Mouse (Mus musculus) hindbrain, embryonic 10.5 days (tissue): ENCODE data around the gene Odf2. TPM values are rescaled to one million over a fixed set of nuclear protein-coding genes. Genes with fewer than 3 reads are reported as not detected.

ENCODE experiments used
- DNase-seq: peaks from one replicate; pipeline ENCODE4 v3.0.0-alpha.2; 2017; ENCODE audit warnings: low spot score
- H3K27ac ChIP-seq: fragments of 300-500 bp; sonication (generic); 2 replicates; pipeline ENCODE4 v1.5.1; 2016; ENCODE audit warnings: mild to moderate bottlenecking, moderate library complexity
- H3K27me3 ChIP-seq: fragments of 300-500 bp; sonication (generic); 2 replicates; pipeline ENCODE4 v1.6.1; 2016; ENCODE audit warnings: mild to moderate bottlenecking; ENCODE audit not compliant: poor library complexity, insufficient read depth, severe bottlenecking
- H3K36me3 ChIP-seq: fragments of 300-500 bp; sonication (generic); 2 replicates; pipeline ENCODE4 v1.6.1; 2016; ENCODE audit warnings: mild to moderate bottlenecking, moderate library complexity
- H3K4me1 ChIP-seq: fragments of 300-500 bp; sonication (generic); replicated peaks from 2 replicates; pipeline ENCODE4 v1.6.1; 2016; ENCODE audit warnings: mild to moderate bottlenecking
- H3K4me3 ChIP-seq: fragments of 300-500 bp; sonication (generic); 2 replicates; pipeline ENCODE4 v1.5.1; 2016; ENCODE audit warnings: mild to moderate bottlenecking, moderate library complexity
- H3K9me3 ChIP-seq: fragments of 300-500 bp; sonication (generic); 2 replicates; pipeline ENCODE4 v1.6.1; 2016; ENCODE audit warnings: mild to moderate bottlenecking, moderate library complexity
- WGBS: fragments of 180-500 bp; shearing (Covaris S2); methylation state at CpG from one replicate; pipeline ENCODE4 v1.1.7; 2016; 5-methylcytosine and 5-hydroxymethylcytosine counted together
- polyA plus RNA-seq: library from polyadenylated mRNA; unstranded; fragments of >200 nt; fragmentation: Nextera tagmentation; extraction: Ambion mirVana; gene quantifications from 2 replicates; pipeline ENCODE4 v1.2.1, GENCODE M21; 2016

Odf2 gene
- polyA plus RNA-seq, 1 experiment from 2014 or later, result 111 TPM

- Histone ChIP-seq H3K36me3 (peaks cover 29% of the 10 kb centered on the region), H3K27ac (peak overlapping the region; percentile 97), H3K4me1 (peaks cover 39% of the 10 kb centered on the region), H3K9me3 (no peaks in the 10 kb centered on the region), H3K27me3 (no peaks in the 10 kb centered on the region), H3K4me3 (peak overlapping the region; percentile 96)
- WGBS, result under 1% methylated on average over 41 of the region's 41 CpGs
- peak; percentile 49 for DNase-seq
Observed at GRCm38 (mm10) chr2:29965906-29966305, 76.9 kb downstream of the Odf2 start.

GRCm38 (mm10) chr2:29966826-29967225 is 77.8 kb downstream of the Odf2 start:
- no peak for DNase-seq
- H3K4me1 ChIP-seq, result peaks cover 41% of the 10 kb centered on the region
- no peaks in the 10 kb centered on the region for H3K9me3 ChIP-seq
- 80% methylated on average over 2 of the region's 2 CpGs for WGBS
- peaks cover 29% of the 10 kb centered on the region for H3K36me3 ChIP-seq
- no peak overlapping the region for H3K27ac ChIP-seq
- peak overlapping the region; percentile 96 for H3K4me3 ChIP-seq
- H3K27me3 ChIP-seq, result no peaks in the 10 kb centered on the region

GRCm38 (mm10) chr2:29967768-29968167 is 78.7 kb downstream of the Odf2 start:
- H3K27me3 ChIP-seq, result no peaks in the 10 kb centered on the region
- no peak for DNase-seq
- peaks cover 34% of the 10 kb centered on the region for H3K36me3 ChIP-seq
- WGBS, result 68% methylated on average over 5 of the region's 5 CpGs
- peaks cover 47% of the 10 kb centered on the region for H3K4me1 ChIP-seq
- no peaks in the 10 kb centered on the region for H3K9me3 ChIP-seq
- H3K27ac ChIP-seq, result no peak overlapping the region; the same call in 1 of the 2 replicates
- H3K4me3 ChIP-seq, result peak overlapping the region; percentile 96

GRCm38 (mm10) chr2:29968638-29969037 is 79.6 kb downstream of the Odf2 start:
- peaks cover 50% of the 10 kb centered on the region for H3K4me1 ChIP-seq
- H3K4me3 ChIP-seq, result no peak overlapping the region
- 82% methylated on average over 5 of the region's 5 CpGs for WGBS
- H3K27ac ChIP-seq, result no peak overlapping the region
- no peak for DNase-seq
- H3K9me3 ChIP-seq, result no peaks in the 10 kb centered on the region
- no peaks in the 10 kb centered on the region for H3K27me3 ChIP-seq
- peaks cover 37% of the 10 kb centered on the region for H3K36me3 ChIP-seq

- Histone ChIP-seq H3K9me3 (no peaks in the 10 kb centered on the region), H3K36me3 (peaks cover 50% of the 10 kb centered on the region), H3K27me3 (no peaks in the 10 kb centered on the region), H3K4me1 (peaks cover 34% of the 10 kb centered on the region), H3K4me3 (no peak overlapping the region), H3K27ac (no peak overlapping the region)
- no peak for DNase-seq
- 89% methylated on average over 9 of the region's 9 CpGs for WGBS
Observed at GRCm38 (mm10) chr2:29971838-29972635, 83.0 kb downstream of the Odf2 start.

GRCm38 (mm10) chr2:29973525-29973924 is 84.5 kb downstream of the Odf2 start:
- DNase-seq, result peak; percentile 7
- WGBS, result 21% methylated on average over 2 of the region's 2 CpGs
- H3K4me1 ChIP-seq, result peaks cover 19% of the 10 kb centered on the region

GRCm38 (mm10) chr2:29977307-29977706 is 88.3 kb downstream of the Odf2 start:
- H3K4me1 ChIP-seq, result peaks cover 9% of the 10 kb centered on the region

More at GRCm38 (mm10) chr2:29973525-29973924, 84.5 kb downstream of the Odf2 start:
- Histone ChIP-seq H3K9me3 (no peaks in the 10 kb centered on the region), H3K4me3 (no peak overlapping the region), H3K27me3 (no peaks in the 10 kb centered on the region), H3K27ac (no peak overlapping the region), H3K36me3 (peaks cover 46% of the 10 kb centered on the region)

GRCm38 (mm10) chr2:29980661-29981060 is 91.6 kb downstream of the Odf2 start:
- no peaks in the 10 kb centered on the region for H3K9me3 ChIP-seq
- H3K36me3 ChIP-seq, result peaks cover 84% of the 10 kb centered on the region
- no peak for DNase-seq
- H3K27me3 ChIP-seq, result no peaks in the 10 kb centered on the region
- 89% methylated on average over 1 of the region's 1 CpGs for WGBS
- no peak overlapping the region for H3K27ac ChIP-seq
- H3K4me1 ChIP-seq, result no peaks in the 10 kb centered on the region
- no peak overlapping the region for H3K4me3 ChIP-seq

More at GRCm38 (mm10) chr2:29977307-29977706, 88.3 kb downstream of the Odf2 start:
- H3K36me3 ChIP-seq, result peaks cover 63% of the 10 kb centered on the region
- H3K9me3 ChIP-seq, result no peaks in the 10 kb centered on the region
- H3K27ac ChIP-seq, result no peak overlapping the region
- no peak overlapping the region for H3K4me3 ChIP-seq
- DNase-seq, result no peak
- H3K27me3 ChIP-seq, result no peaks in the 10 kb centered on the region

Other genes starting within 250 kb of the Odf2 start
- 0.30 TPM in 1 of 2 replicates, not detected in the other for gene Gm13420, start 137.5 kb upstream of the Odf2 start, polyA plus RNA-seq
- not detected in 2 replicates for gene Gm13547, start 129.9 kb upstream of the Odf2 start, polyA plus RNA-seq
- 46.6 and 48.8 TPM in 2 replicates for gene Coq4, start 101.7 kb upstream of the Odf2 start, polyA plus RNA-seq
- gene Trub2, start 100.7 kb upstream of the Odf2 start, polyA plus RNA-seq, result 53.2 and 59.2 TPM in 2 replicates
- 18.3 and 24.7 TPM in 2 replicates for gene Slc27a4, start 86.6 kb upstream of the Odf2 start, polyA plus RNA-seq
- gene Urm1, start 69.1 kb upstream of the Odf2 start, polyA plus RNA-seq, result 23.8 and 25.0 TPM in 2 replicates
- 49.1 and 56.2 TPM in 2 replicates for gene Cercam, start 20.1 kb upstream of the Odf2 start, polyA plus RNA-seq
- gene Gle1, start 46.2 kb downstream of the Odf2 start, polyA plus RNA-seq, result 73.7 and 79.2 TPM in 2 replicates
- 115 and 120 TPM in 2 replicates for gene Sptan1, start 76.3 kb downstream of the Odf2 start, polyA plus RNA-seq
- 27.3 and 36.7 TPM in 2 replicates for gene Wdr34, start 159.7 kb downstream of the Odf2 start, polyA plus RNA-seq
- 607 and 799 TPM in 2 replicates for gene Set, start 168.2 kb downstream of the Odf2 start, polyA plus RNA-seq
- gene Pkn3, start 188.5 kb downstream of the Odf2 start, polyA plus RNA-seq, result 9.7 TPM in 2 replicates
- 37.6 and 41.5 TPM in 2 replicates for gene Zdhhc12, start 204.4 kb downstream of the Odf2 start, polyA plus RNA-seq
- gene Zer1, start 235.4 kb downstream of the Odf2 start, polyA plus RNA-seq, result 6.5 and 8.7 TPM in 2 replicates
- 6.9 and 10.2 TPM in 2 replicates for gene Tbc1d13, start 244.5 kb downstream of the Odf2 start, polyA plus RNA-seq